Mouse (Mus musculus) testis, adult 10 weeks (tissue): ENCODE results near the gene Obp1a. TPM values are rescaled to one million over a fixed set of nuclear protein-coding genes. Genes with fewer than 3 reads are reported as not detected.

Experiments
- polyA plus RNA-seq: library from polyadenylated mRNA; stranded (reverse); fragments of 350-450 nt; fragmentation: Illumina TruSeq; extraction: RNeasy Lipid Tissue Mini Kit (QIAGEN cat#74804); gene quantifications from one replicate; pipeline ENCODE4 v1.2.3, GENCODE M21; 2014; ENCODE audit warnings: low read depth, low replicate concordance

The Obp1a gene
- polyA plus RNA-seq: not detected

GRCm38 (mm10) chrX:78091274-78091673 lies at the start of gene Obp1a:
Obp1a (minus strand) TSS chrX:78091374.

GRCm38 (mm10) chrX:78125167-78125566 lies 34.0 kb upstream of the Obp1a start, which contains the start of gene Gm5938:
Gm5938 (plus strand) TSS chrX:78125467.

Other genes starting within 250 kb of the Obp1a start
- not detected for gene Pbsn, start 237.8 kb downstream of the Obp1a start, polyA plus RNA-seq
- gene Gm14744, start 226.6 kb downstream of the Obp1a start, polyA plus RNA-seq: 0.29 TPM
- gene 5430402E10Rik, start 166.3 kb downstream of the Obp1a start, polyA plus RNA-seq: not detected
- not detected for gene Gm5938, start 34.1 kb upstream of the Obp1a start, polyA plus RNA-seq
- gene Obp1b, start 95.4 kb upstream of the Obp1a start, polyA plus RNA-seq: not detected
- 0.52 TPM for gene Gm14743, start 154.5 kb upstream of the Obp1a start, polyA plus RNA-seq